Mouse (Mus musculus) A20 (cell line): Measurements from ENCODE around the gene Glmn.
A peak's percentile ranks its signal among the peaks of the same experiment; 100 is the strongest.

ENCODE experiments used
- DNase-seq: peaks from one replicate; pipeline ENCODE4 v3.0.0-alpha.2; 2011; ENCODE audit warnings: low read depth, low spot score

Gene Glmn

DNA sequence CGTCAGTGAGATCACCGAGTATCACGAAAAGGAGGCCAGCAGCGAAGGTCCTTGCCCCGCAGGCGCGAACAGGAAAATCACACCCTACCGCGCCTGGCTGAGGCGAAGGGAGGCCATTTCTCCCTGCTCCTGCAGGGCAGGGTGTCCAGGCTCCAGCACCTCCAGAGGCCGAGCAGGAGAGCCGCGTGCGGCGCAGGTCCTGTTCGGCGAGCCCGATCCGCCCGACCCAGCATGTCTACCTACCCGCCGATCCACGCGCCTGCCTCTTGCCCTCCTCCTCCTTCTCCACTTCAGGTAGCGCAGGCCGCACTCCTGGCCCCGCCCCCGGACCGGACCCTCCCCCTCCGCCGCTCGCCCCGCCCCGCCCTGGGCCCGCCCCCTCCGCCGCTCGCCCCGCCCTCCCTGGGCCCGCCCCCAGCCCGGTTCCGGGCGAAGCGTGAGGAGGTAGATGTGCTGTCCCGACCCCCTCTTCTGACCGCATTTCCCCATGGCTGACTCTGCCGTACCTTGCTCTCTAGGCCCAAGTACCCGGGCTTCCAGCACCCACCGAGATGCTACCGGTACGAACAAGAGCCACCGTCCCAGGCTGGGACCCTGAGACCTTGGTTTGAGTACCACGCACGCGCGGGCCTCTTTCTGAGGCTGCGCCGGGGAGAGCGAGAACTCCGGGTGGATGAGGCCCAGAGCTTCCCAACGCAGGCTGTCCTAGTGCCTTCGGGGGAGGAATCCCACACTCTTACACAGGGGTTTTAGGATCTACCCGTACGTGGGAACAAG lies at the start of gene Glmn, which contains the start of gene Rpap2:
Glmn (minus strand) TSS at position 588 of the 777 bp plus-strand sequence.
Rpap2 (plus strand) TSS at position 73 of the 777 bp plus-strand sequence.
- DNase-seq = peak; percentile 90

DNA sequence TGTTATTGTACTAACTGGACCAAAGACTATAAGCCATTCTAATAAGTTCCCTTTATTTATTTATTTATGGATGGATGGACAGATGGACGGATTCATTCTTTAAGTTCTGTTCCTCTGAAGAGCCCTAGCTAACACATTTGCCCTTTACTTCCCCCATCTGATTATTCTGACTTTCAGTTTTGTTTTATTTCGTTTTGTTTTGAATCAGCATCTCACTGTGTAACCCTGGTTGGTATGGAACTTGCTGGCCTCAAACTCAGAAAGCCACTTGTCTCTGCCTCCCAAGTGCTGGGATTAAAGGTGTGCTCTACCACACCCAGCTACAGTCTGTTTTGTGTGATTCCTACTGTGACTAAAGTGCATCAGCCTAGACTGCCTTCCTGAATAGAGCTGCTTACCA lies 48.2 kb upstream of the Glmn start:
- peak; percentile 85 for DNase-seq

DNA sequence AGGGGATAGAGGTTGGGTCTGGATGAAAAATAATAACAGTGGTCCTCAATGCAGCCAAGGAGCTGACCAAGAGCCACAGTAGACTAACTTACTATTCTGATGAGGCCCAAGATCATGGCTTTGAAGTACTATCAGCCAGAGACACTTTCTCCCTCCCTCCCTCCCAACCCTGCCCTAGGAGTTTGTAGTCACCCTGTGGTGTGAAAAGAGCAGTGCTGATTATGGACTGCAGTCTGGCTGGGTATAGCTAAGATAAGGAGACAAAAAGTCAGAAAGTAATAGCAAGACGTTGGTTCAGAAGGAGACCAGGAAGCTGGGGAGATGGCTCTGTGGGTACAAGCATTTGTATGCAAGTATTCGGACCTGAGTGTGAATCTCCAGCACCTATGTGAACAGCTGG lies 46.9 kb upstream of the Glmn start:
- DNase-seq = no peak

DNA sequence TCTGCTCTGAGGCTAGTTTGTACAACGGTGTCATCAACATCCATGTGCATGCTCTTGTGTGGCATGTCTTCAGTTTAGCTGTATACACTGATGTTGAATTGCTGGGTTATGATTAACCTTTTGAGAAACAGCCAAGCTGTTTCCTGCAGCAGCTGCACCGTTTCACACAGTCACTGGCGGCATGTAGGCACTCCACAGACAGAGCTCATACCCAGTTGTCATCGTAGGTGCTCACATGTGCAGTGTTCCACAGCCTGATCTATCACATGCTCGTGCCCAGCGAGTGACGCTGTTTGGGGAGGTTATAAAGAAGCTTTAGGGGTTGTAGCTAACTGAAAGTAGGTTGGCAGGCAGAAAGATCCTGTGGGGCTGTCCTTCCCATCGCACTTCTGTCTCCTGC lies 40.7 kb upstream of the Glmn start:
- DNase-seq = no peak

DNA sequence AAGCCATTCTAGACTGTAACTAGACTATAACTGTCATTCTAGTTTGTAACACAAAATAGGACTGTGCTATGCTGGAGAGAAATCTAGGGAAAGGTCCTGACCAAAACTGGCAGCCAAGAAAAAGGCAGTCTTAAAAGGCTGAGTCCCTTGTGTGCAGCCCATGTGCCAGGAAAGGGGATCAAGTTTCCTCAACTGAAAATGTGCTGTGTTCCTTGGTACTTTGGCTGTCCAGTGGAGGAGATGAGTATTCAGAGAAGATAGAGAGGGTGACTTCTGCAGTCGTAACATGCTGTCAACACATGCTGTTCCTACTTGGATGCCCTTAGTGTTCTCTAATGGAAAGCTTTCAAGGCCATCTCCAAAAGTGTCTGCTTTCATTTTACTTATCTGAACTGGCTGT lies 39.4 kb upstream of the Glmn start:
- DNase-seq = no peak

DNA sequence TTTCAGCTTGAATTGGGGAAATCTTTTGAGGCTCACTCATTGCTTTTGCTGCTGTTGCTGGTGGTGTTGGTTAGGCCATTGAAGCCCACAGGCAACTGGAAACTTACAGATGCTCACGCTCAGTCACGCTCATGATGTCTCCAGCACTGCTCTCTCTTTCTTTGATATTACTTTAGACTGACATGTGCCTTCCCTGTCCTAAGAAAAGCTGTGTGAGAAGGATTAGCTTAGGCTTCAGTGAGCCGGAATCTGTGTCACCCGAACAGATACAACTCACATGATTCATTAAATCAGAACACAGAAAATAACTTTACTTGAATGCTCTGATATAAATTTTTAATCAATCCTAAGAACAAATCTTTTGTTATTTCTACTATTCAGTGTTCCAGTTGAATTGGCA lies 36.0 kb upstream of the Glmn start:
- no peak for DNase-seq

DNA sequence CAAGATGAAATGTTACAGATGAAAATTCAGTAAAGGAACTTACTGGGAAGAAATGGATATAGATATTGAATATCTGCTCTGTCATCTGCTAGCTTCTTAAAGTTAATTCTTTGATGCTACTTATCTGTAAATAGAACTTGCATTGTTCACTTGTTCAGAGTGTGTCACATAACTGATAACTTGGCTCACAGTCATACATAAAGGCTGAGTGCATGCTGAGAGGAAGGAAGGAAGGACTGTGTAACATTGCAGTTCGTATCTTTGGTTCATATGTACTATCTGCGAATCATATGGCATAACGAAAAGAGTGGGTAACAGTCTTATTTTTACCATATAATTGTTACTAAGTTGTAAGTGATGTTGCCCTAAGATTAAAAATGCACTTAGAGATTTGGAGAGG lies 23.6 kb upstream of the Glmn start:
- no peak for DNase-seq

DNA sequence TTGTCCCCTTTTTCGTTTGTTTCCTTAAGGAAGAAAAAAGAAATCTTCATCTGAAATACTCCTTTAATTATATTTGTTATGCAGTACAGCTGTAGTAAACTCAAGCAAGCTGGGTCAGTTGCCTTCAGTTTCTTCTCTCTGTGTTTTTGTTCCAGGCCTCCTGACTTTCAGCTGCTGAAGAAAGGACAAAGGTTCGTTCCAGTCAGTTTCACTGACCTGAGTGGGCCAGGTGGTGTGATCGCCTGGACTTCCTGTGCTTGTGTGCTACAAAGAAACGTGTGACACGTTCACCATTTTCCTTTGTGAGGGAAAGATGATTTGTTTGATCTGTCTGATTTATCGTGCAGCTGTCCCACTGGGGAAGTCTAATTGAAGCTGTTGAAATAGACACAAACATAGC lies 20.3 kb upstream of the Glmn start:
- DNase-seq = no peak

DNA sequence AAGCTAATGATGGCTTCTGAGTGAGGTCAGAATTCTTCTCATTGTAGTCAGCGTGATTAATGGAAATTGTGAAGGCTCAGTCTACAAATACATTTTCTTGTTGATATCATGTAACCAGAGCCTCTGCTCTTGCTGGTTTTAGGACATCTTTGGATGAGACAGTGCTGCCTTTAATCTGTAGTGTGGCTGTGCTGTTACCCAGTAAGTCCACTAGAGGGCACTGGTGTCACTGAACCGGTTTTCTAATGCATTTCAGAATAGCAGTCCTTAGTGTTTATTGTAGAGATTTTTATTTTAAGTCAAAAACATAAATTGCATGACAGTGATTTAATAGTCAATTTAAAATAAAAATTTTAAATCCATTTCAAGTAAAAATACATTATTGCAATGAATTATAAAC lies 13.5 kb upstream of the Glmn start:
- peak; percentile 73 for DNase-seq

DNA sequence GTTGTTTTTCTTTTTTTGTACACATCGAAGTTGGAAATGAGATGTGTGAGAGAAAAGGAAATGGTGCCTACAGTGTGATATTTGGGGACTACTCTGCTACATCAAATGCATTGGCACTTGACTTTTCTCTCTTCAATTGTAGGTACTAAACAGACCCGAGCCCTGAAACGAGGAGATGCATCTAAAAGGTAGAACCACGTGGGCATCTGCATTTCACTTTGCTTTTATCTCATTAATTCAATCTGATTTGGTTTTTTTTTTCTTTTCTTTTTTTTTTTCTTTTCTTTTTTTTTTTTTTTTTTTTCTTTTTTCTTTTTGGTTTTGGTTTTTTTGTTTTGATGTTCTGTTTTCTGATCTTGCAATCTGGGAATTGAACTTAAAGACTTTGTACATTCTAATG lies 692 bp upstream of the Glmn start:
- DNase-seq = no peak

DNA sequence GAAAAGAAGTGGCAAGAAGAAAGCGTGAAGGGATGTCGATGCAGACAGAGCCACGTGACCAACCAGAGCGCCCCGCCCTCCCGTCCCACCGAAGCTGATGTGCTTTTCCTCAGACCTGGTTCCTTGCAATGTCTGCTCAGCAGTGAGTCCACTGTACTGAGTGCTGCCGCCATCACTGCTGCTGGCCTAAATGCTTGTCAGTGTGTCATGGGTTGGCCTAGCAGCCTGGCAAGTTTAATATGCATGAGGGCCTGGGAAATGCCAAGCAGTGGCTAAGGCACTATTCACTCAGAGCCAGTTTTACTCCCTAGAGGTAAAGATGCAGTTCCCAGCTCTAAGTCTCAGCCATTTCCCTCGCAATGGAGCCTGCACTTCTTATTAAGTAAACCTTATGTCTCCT lies 28.5 kb downstream of the Glmn start:
- no peak for DNase-seq

DNA sequence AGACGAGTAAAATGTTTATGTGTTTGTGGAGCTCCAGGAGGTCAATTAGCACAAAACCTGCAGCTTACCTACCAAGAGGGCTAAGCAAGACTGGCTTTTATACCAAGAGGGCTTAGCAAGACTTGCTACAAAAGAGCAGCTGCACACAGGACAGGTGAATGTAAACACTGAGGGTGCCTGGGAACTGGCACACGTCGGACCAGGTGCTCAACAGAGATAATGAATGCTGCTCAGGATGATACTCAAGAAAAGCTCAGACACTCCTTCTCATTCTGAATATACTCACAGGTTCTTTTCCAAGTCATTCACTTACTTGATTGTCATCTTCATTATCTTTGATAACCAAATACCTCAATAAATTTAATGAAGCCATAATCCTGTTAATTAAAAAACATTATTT lies 40.7 kb downstream of the Glmn start:
- no peak for DNase-seq

DNA sequence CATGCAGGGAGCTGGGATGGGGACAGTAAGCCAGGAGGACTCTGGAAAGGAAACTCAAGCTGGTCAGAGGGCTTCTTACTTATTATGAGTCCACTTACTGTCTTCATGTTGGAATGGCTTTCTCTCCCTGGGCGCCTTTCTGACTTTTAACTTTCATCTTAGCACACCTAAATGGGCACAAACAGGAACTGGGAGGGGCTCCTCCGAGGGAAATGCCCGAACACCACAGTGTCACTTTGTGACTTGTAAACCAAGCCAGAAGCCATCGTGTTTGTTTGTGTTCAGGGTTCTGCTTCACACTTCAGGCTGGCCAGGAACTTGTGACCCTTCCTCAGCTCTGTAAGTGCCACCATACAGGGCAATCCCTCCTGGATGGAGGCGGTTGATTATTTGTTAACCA lies 43.4 kb downstream of the Glmn start:
- no peak for DNase-seq

DNA sequence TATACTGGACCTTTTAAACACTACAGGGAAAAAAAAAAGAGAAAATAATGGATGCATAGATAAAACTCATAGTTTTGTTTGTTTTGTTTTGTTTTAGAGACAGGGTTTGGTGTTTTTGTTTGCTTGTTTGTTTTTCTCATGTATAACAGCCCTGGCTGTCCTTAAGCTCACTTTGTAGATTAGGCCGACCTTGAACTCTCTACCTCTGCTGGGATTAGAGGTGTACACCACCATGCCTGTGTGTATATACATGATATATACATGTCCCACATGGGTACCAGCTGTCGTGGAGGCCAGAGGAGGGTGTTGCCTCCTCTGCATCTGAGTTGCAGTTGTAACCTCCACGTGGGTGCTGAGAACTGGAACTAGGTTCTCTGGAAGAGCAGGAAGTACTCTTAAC lies 49.2 kb downstream of the Glmn start:
- DNase-seq = no peak

DNA sequence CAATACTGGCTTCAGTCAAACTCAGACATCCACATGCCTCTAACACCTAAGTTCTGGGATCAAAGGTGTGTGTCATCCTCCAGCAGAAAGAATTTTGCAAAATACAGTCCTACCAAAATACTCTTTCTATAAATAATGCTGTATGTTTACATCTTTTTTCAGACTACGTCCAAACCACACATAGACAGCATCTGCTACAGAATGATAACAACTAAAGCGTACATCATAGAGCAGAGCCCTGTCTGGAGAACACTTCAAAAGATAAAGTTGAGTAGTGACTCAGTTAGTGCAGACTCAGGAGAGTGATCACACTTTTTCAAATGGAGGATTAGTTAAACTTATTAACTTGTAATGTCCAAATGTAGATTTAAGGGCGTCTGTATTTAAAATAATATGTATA lies 49.7 kb downstream of the Glmn start:
- no peak for DNase-seq

DNA sequence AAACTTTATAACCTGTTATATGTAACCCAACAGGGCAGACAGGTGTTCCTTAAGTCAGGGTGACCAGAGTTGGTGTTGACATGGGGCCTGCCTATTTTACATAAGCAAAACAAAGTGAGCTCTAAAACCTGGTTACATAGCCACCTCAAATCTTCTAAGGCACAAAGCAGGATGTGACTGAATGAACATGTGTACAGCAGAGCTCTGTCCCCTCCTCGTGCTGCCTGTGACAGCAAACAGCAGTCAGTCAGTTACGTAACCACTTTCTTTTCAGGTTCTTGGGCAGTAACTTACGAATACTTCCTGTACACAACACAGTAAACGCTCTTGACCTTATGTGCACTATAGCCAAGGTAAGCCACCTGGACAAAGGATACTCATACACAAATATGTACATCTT lies 51.8 kb downstream of the Glmn start:
- peak; percentile 20 for DNase-seq

DNA sequence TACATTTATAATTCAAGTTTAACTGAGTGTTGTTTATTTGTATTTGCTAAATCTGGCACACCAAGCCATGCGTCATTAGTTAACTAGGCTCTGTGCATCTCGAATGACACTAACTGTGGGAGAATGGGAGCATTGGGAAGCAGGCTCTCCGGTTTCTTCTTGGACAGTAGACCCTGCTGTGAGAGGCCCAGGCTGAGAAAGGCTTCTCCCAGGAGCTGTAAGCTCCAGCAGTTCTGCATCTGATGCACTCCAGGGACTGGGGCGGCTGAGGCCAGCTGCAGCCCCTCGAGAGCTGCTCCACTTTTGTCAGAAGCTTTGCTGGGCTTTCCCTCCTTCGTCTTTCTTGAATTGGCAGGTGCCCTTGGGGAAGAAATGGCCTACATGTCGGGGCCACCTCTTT lies 56.0 kb downstream of the Glmn start:
- no peak for DNase-seq

DNA sequence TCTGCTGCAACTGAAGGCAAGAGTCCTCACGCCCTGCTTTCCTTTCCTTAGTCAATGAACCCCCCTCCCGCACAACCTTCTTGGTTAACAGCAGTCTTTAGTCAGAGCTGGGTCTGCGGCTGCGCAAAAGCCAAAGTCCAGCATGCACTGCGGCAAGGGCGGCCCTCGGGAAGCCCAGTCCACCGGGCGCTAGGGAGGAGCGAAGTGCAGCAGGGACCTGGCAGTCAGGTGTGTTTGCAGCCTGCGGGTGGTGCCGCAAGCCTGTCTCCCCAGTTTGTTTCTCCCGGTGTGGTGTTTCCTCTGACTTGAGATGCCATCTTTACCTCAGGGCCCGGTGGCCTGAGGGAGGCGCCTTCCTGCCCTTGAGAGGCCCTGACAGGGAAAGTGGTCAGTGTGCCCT lies 63.1 kb downstream of the Glmn start, which contains the start of gene 1700028K03Rik:
1700028K03Rik (plus strand) TSS at position 129 of the 400 bp plus-strand sequence.
- peak; percentile 39 for DNase-seq

DNA sequence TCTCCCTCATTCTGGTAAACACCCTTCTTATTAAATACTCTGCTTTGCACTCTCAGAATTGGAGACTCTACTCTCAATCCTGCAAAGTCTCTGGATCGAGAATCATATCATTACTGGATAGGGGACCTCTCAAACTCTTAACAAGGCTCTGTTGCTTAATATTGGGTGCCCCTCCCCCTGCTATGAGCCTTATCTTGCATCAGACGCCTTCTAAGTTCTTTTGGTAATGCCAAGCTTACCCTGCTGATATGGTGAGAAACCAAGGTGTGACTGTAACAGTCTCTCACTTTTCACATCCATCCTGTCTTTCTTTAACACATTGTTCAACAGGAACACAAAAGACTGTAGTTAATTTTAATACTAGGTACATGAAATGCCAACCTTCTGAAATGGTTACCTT lies 64.1 kb downstream of the Glmn start:
- DNase-seq = no peak

DNA sequence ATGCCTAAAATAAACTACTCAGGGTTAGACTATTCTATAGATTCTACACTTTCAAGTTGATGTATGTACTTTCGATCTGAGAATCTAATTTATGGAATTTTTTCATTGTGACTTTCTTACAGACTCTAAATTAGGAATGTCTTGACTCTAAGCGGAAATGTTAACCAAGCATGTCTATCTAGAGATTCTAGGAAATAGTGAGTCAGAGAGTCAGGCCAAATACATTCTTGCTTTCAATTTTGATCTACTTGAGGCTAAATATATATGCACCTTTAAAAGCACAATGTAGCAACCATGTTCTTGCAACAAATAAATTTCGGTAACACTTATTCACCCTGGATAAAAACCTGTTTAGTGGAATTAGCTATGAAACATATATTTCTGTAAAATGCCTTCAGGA lies 68.8 kb downstream of the Glmn start:
- DNase-seq = no peak

DNA sequence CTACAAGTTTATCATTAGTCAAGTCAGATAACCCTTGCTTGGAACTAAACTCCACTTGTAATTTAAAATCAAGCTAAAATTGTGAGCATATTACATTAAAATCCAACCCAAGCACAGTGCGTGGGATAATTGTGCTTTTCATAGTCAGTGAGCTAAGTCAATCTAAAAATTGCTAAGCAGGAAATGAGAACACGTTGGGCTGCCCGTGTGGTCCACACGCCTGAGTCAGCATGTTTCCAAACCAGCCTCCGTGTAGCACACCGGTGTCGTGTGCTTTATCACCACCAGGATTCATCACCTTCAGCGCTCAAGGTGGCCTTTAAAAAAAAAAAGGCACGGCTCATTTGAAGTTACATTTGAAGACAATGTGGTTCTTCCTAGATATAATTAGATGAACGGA lies 73.4 kb downstream of the Glmn start:
- DNase-seq = no peak

DNA sequence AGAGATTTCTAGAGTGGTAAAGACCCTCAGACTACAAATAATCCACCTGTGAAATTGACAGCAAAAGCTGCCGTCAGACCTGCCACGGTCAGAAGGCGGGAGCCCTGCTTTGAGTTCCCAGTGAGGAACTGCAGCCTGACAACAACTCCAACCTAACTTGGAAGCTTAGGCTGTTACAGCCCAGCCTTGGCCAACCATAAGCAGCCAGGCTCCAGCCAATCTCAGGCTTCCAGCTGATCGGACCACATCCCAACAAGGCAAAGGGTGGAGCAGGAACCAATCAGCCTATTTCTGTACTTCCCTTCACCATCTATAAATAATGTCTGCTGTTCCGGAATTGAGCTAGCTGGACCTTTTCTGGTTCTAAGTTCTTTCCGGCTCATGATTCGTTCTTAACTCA lies 75.8 kb downstream of the Glmn start:
- DNase-seq = no peak

DNA sequence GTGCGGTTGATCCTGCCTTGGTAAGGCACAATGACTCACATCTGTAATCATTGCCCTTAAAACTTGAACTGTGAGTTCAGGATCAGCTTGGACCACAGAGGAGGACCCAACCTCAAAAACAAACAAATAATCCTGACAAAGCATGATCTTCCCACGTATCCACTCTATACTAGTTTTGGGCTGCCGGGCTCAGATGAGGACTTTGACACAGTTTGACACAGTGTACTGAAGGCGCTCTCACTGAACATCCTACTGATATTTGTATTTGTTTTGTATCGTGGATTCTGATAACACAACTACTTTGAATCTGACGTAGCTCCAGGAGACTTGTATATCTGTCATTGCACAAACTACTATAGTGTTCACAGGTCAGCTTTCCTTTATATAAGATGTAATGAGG lies 76.3 kb downstream of the Glmn start:
- no peak for DNase-seq

DNA sequence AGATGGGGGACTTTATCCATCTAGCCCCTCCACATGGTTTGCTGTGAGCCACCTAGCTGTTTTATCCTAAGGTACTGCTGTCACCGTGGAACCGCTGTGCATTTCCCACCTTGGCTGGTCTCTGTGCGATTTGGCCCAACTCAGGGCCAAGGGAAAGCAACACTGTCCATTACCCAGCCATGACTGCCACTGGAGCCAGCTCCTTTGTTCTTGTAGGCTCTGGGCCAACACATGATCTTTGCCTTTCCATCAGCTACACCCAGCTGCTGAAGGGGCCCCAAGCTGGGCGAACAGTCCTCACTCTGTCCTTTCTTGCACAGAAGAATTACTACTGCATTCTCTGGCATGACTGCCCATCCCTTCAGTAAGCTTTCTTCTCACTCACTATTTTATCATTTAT lies 79.1 kb downstream of the Glmn start:
- no peak for DNase-seq
